Mouse (Mus musculus) C2C12 (cell line): ENCODE results near the gene Pbx4.

Experiments used
- CEBPB ChIP-seq: IDR thresholded peaks from one replicate; pipeline ENCODE4 v1.6.1; 2011; ENCODE audit warnings: low read depth, mild to moderate bottlenecking, control low read depth, moderate library complexity
- CTCF ChIP-seq: IDR thresholded peaks from one replicate; pipeline ENCODE4 v1.5.1; 2011; ENCODE audit not compliant: control insufficient read depth, insufficient read depth, insufficient read length
- MAX ChIP-seq: IDR thresholded peaks from one replicate; pipeline ENCODE4 v1.6.1; 2011; ENCODE audit warnings: mild to moderate bottlenecking, control low read depth
- MYOD1 ChIP-seq: IDR thresholded peaks from one replicate; pipeline ENCODE4 v1.6.1; 2011; ENCODE audit warnings: low read depth; ENCODE audit not compliant: control insufficient read depth, insufficient read length
- MYOG ChIP-seq: IDR thresholded peaks from one replicate; pipeline ENCODE4 v1.6.1; 2011; ENCODE audit not compliant: control insufficient read depth, insufficient read length; ENCODE audit errors: extremely low read depth
- USF1 ChIP-seq: IDR thresholded peaks from one replicate; pipeline ENCODE4 v1.6.1; 2011; ENCODE audit warnings: low read depth, mild to moderate bottlenecking, control low read depth, moderate library complexity

- no peak for TF ChIP-seq CTCF
- no peak for TF ChIP-seq USF1
- no peak for TF ChIP-seq CEBPB
- no peak for TF ChIP-seq MYOG
- no peak for TF ChIP-seq MYOD1
- no peak for TF ChIP-seq MAX
Measured at GRCm38 (mm10) chr8:69808094-69808863, 24.0 kb upstream of the Pbx4 start, which contains the start of gene Gmip.
